Mouse (Mus musculus): ENCODE results near the gene Klhl32.
"Not testable (repeated sequence)": the region's sequence is repeated elsewhere in the genome, so short reads cannot be mapped to it uniquely, and the experiment has no call there.

Gene Klhl32

GRCm38 (mm10) chr4:24796229-24796628 lies 54.7 kb downstream of the Klhl32 start:
- intact Hi-C loops (cut with DNase I), result no loop called here

- intact Hi-C loops (cut with DNase I), result no loop called here
Observed at GRCm38 (mm10) chr4:24795180-24795579, 55.7 kb downstream of the Klhl32 start.

GRCm38 (mm10) chr4:24793726-24794345 lies 57.1 kb downstream of the Klhl32 start:
- intact Hi-C loops (cut with DNase I), result no loop called here

GRCm38 (mm10) chr4:24792416-24792981 lies 58.4 kb downstream of the Klhl32 start:
- intact Hi-C loops (cut with DNase I), result no loop called here

DNA sequence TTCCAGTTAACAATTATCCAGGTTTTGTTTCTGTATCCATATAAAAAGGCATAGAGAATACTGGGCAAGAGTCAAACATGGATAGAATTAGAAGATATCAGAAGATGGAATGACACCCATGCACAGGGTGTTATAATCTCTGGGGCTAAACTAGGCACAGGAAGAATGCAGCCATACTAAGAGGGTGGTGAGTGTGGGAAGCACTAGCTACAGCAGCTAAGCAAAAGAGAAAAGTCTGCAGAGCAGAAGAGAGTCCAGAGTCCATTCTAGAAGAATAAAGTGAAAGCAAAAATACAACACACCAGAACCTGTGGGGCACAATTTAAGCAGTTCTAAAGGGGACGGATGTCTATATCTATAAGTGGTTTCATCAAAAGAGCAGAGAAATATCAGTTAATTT lies 61.6 kb downstream of the Klhl32 start:
- intact Hi-C loops (cut with DNase I), result no loop called here

GRCm38 (mm10) chr4:24785757-24786532 lies 65.0 kb downstream of the Klhl32 start:
- intact Hi-C loops (cut with DNase I), result no loop called here

DNA sequence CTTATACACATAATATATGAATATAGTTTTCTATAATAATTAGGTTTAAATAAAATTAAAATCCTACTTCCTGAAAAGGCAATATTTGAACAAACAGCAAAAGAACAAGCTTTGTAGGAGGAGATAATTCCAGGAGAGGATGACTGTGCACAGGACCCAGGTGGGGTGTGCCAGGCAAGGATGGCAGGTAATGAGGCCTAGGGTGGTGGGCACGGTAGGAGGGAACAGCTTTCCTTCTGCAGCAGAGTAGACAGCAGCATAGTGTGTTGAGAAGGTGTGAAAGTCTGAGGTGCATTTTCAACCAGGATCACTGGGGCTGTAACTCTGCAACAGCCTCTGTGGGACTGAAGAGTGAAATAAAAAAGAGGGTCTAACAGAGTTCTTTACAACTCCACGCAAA lies 85.0 kb downstream of the Klhl32 start:
- intact Hi-C loops (cut with DNase I), result no loop called here

DNA sequence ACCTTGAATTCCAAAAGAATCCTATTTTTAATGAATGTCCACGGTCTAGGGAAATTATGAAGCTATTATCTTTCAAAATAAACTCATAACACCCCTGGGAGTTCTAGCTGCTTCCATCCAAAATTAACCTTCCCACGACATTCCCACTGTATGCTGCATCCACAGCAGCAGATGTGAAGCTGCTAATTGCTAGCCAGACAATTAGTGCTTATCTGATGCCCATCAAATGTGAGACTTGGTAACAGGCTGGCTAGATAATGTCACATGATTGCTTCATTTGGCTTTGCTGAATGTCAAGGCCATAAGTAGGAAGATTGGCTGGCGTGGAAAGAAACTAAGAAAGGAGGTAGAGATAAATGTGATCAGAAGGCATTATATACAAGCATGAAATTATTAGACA lies 85.5 kb downstream of the Klhl32 start:
- intact Hi-C loops (cut with DNase I), result no loop called here

DNA sequence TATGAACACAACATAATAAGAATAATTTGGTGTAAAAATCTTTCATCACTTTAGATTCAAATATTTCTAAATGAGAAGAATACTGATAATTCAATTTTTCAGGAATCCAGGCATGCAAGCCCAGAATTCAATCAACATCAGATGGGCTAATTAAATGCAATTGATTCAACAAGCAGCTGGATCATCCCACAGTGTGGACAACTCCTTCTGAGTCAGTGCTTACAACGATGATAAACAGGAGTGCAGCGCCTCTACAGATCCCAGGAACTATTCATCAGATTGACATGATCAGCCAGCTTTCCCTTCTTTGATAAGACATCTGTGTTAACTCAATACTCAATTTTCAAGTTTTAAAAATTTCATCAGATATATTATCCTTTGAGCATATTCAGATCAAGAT lies 86.4 kb downstream of the Klhl32 start:
- intact Hi-C loops (cut with DNase I), result no loop called here

GRCm38 (mm10) chr4:24763451-24763850 lies 87.5 kb downstream of the Klhl32 start:
- intact Hi-C loops (cut with DNase I), result no loop called here

DNA sequence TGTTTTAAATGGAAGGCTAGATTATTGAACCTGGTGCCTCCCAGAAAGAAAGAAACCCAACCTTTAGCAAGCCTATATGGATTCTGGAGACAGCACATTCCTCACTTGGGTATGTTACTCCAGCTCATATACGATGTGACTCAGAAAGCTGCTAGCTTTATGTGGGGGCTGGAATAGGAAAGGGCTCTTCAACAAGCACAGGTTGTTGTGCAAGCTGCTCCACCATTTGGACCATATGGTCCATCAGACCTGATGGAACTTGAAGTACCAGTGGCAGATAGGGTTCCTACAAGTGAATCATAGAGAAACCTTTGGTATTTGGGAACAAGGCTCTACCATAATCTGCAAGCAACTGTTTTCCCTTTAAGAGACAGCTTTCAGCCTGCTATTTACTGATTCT lies 92.0 kb downstream of the Klhl32 start:
- intact Hi-C loops (cut with DNase I), result no loop called here

- intact Hi-C loops (cut with DNase I), result no loop called here
Observed at GRCm38 (mm10) chr4:24752517-24753208, 98.3 kb downstream of the Klhl32 start.

DNA sequence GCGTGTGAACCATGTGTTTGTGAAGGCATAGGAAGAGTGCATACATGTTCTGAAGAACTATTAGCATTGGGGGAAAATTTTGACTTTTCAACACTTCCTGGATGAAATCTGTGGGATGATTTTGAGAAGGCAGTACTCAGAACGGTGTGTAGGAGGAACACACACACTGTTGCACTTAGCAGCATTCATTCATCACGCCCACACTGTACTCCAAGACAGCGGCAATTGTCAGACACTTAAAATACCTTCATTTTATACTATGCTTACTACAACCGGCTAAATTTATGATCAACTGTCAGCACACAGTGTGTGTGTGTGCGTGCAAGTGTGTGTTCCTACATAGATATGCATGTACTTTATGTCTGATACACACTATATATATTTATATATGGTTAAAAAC lies 113.8 kb downstream of the Klhl32 start:
- intact Hi-C loops (cut with DNase I), result no loop called here

- intact Hi-C loops (cut with DNase I), result loop anchor here (1.0 kb wide), 1 partner anchor 176 kb away; no protein-coding TSS in a partner anchor
Observed at GRCm38 (mm10) chr4:24720834-24721233, 130.1 kb downstream of the Klhl32 start.

DNA sequence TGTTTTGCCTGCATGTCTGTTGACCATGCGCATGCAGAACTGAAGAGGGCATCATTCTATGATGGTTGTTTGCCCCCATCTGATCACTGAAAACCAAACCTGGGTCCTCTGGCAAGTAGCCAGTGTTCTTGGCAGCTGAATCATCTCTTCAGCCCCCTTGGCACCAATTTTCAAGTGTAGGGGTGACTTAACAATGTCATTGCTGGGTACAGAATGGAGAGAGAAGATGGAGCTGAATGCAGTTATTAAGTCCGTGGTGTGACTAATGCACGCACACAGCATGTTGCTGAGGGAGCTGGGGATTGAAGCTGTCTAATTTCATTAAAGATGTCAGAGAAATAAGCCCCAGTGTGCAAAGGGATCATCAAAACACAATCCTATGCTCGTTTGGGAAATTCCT lies 135.4 kb downstream of the Klhl32 start:
- intact Hi-C loops (cut with DNase I), result no loop called here

- intact Hi-C loops (cut with DNase I), result no loop called here
Observed at GRCm38 (mm10) chr4:24714367-24714766, 136.6 kb downstream of the Klhl32 start.

DNA sequence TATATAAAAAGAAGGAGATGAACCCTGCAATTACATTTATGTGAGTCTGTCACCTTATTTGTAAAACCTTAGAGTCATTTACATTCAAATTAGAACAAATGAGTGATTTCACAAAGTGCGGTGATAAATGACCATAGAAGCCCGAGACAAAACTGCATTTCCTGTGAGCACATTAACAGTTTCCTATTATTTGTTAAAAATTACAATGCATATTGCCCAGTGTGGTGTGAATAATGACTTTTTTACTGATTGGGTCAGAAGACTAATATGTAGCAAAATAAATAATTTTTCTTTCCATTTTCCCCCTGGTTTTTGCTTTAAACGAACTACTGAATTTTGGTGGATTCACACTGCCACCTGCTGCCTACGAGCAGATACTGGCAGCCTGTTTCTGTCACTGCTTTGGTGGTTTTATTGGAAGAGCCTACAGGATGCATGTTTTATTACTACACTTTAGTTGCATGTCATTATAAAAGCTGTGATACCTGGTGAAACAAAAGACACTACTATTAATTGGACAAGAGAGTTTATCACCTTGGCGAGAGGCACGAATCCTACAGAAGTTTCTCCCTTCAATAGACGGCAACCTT lies 152.3 kb downstream of the Klhl32 start:
- intact Hi-C loops (cut with DNase I), result loop anchor here (5.0 kb wide), 1 partner anchor 421 kb away; no protein-coding TSS in a partner anchor

GRCm38 (mm10) chr4:24680080-24680479 lies 170.8 kb downstream of the Klhl32 start:
- intact Hi-C loops (cut with DNase I), result no loop called here

DNA sequence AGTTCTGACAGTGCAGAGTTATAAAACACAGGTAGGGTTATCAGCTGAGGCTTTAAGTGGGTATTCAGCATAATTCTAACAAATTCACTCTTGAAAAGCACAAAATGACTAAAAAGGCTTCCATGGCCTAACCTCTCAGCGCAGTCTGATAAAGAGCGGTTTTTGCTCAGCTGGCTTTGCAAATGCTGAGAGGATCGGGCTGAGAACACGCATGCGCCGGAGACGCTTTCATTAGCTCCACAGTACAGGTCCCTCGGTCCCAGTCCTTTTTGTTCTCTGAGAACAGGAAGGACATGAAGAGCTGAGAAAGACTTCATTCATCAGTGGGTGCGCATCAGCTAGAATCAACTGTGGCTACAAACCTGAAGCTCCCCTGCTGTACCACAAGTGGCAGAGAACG lies 180.9 kb downstream of the Klhl32 start:
- intact Hi-C loops (cut with DNase I), result no loop called here

DNA sequence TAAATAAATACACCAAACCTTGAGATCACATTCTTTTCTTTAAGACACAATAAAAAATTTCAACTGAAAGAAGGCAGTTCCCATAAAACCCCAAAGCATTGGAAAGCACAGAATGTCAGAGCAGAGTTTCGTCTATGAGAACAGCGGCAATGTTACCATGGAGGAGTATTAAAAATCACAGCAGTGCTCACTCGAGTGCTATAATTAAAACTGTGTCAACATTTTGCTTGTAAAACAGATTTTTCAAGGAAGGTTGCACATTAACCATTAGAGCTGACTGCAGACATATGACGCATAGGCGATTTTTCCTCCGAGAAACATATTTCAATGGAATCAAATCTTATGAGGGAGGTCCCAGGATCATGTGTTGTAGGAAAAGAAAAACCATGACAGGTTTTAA lies 191.7 kb downstream of the Klhl32 start:
- intact Hi-C loops (cut with DNase I), result no loop called here

GRCm38 (mm10) chr4:24644735-24645134 lies 206.2 kb downstream of the Klhl32 start:
- intact Hi-C loops (cut with DNase I), result not testable (repeated sequence)

- intact Hi-C loops (cut with DNase I), result no loop called here
Observed at GRCm38 (mm10) chr4:24642306-24642705, 208.6 kb downstream of the Klhl32 start.

Data from adrenal gland (tissue).